Mouse (Mus musculus) thymus, adult 2 months (tissue): ENCODE results near the gene Timm10. TPM values are rescaled to one million over a fixed set of nuclear protein-coding genes. Genes with fewer than 3 reads are reported as not detected.

Source experiments
- DNase-seq: peaks from one replicate; pipeline ENCODE4 v3.0.0; 2021
- H3K27ac ChIP-seq: fragments of 200-500 bp; 2 replicates; pipeline ENCODE4 v1.5.1; 2012; ENCODE audit warnings: low read length, control low read depth; ENCODE audit not compliant: control insufficient read depth, insufficient read depth
- H3K27me3 ChIP-seq: fragments of 200-500 bp; 2 replicates; pipeline ENCODE4 v1.6.1; 2012; ENCODE audit warnings: mild to moderate bottlenecking, low read length, moderate library complexity, mixed read lengths; ENCODE audit not compliant: control insufficient read depth, insufficient read depth
- H3K36me3 ChIP-seq: fragments of 200-500 bp; 2 replicates; pipeline ENCODE4 v1.6.1; 2012; ENCODE audit warnings: mild to moderate bottlenecking, low read length, moderate library complexity; ENCODE audit not compliant: control insufficient read depth, insufficient read depth
- H3K4me1 ChIP-seq: fragments of 200-500 bp; replicated peaks from 2 replicates; pipeline ENCODE4 v1.6.1; 2012; ENCODE audit warnings: low read length; ENCODE audit not compliant: control insufficient read depth, insufficient read depth
- H3K4me3 ChIP-seq: fragments of 200-500 bp; 2 replicates; pipeline ENCODE4 v1.5.1; 2012; ENCODE audit warnings: mild to moderate bottlenecking, low read length, control low read depth, moderate library complexity; ENCODE audit not compliant: control insufficient read depth, insufficient read depth
- CTCF ChIP-seq: fragments of 200-500 bp; IDR thresholded peaks from 2 replicates; pipeline ENCODE4 v1.5.1; 2012; ENCODE audit warnings: mild to moderate bottlenecking, control low read depth, low read length, moderate library complexity, borderline replicate concordance; ENCODE audit not compliant: control insufficient read depth, poor library complexity, insufficient read depth; ENCODE audit errors: extremely low read depth
- POLR2A ChIP-seq: fragments of 200-500 bp; IDR thresholded peaks from 2 replicates; pipeline ENCODE4 v1.6.1; 2012; ENCODE audit warnings: mild to moderate bottlenecking, low read length, control low read depth, moderate library complexity; ENCODE audit not compliant: control insufficient read depth, poor library complexity, insufficient read depth; ENCODE audit errors: extremely low read depth
- WGBS: fragments of 180-500 bp; shearing (Covaris S2); methylation state at CpG from one replicate; pipeline ENCODE4 v1.1.7; 2018; 5-methylcytosine and 5-hydroxymethylcytosine counted together
- polyA plus RNA-seq: library from polyadenylated mRNA; depleted of rRNA; stranded (reverse); fragments of >200 nt; gene quantifications from 2 replicates; pipeline ENCODE4 v1.2.3, GENCODE M21; 2012

Gene Timm10
- polyA plus RNA-seq, 1 experiment: 29.0 TPM

GRCm38 (mm10) chr2:84840016-84840747, 13.4 kb downstream of the Timm10 start:
- WGBS: under 1% methylated on average over 54 of the region's 54 CpGs
- peak overlapping the region; percentile 82 for H3K27ac ChIP-seq
- peaks cover 53% of the 10 kb centered on the region for H3K4me1 ChIP-seq
- no peaks in the 10 kb centered on the region for H3K36me3 ChIP-seq
- H3K4me3 ChIP-seq: peak overlapping the region; percentile 96
- peak; percentile 66 for DNase-seq
- H3K27me3 ChIP-seq: no peaks in the 10 kb centered on the region
- TF ChIP-seq POLR2A (peak; percentile 39; the same call in 1 of the 2 replicates), CTCF (no peak)

- 8% methylated on average over 17 of the region's 17 CpGs for WGBS
- Histone ChIP-seq H3K4me1 (peaks cover 57% of the 10 kb centered on the region), H3K27ac (peak overlapping the region; percentile 82)
These were observed 14.2 kb downstream of the Timm10 start for GRCm38 (mm10) chr2:84840748-84841563.

GRCm38 (mm10) chr2:84841905-84842304, 15.1 kb downstream of the Timm10 start:
- peaks cover 53% of the 10 kb centered on the region for H3K4me1 ChIP-seq
- TF ChIP-seq CTCF (no peak), POLR2A (no peak)
- peak overlapping the region; percentile 18; the same call in 1 of the 2 replicates for H3K4me3 ChIP-seq
- no peaks in the 10 kb centered on the region for H3K36me3 ChIP-seq
- DNase-seq: peak; percentile 44
- H3K27me3 ChIP-seq: no peaks in the 10 kb centered on the region
- H3K27ac ChIP-seq: peak overlapping the region; percentile 61

More at GRCm38 (mm10) chr2:84840748-84841563, 14.2 kb downstream of the Timm10 start:
- Histone ChIP-seq H3K4me3 (peak overlapping the region; percentile 96), H3K36me3 (no peaks in the 10 kb centered on the region), H3K27me3 (no peaks in the 10 kb centered on the region)
- TF ChIP-seq CTCF (no peak), POLR2A (no peak; the same call in 1 of the 2 replicates)
- no peak for DNase-seq

GRCm38 (mm10) chr2:84843654-84844053, 16.9 kb downstream of the Timm10 start:
- peak; percentile 53 for DNase-seq
- H3K36me3 ChIP-seq: peaks cover 4% of the 10 kb centered on the region; the same call in 1 of the 2 replicates
- H3K27me3 ChIP-seq: no peaks in the 10 kb centered on the region
- H3K4me1 ChIP-seq: peaks cover 40% of the 10 kb centered on the region
- H3K4me3 ChIP-seq: peak overlapping the region; percentile 24
- H3K27ac ChIP-seq: peak overlapping the region; percentile 87
- TF ChIP-seq POLR2A: no peak
- TF ChIP-seq CTCF: no peak
- WGBS: 5% methylated on average over 6 of the region's 6 CpGs

- no peak overlapping the region for H3K27ac ChIP-seq
- H3K4me1 ChIP-seq: peaks cover 35% of the 10 kb centered on the region
- 71% methylated on average over 1 of the region's 1 CpGs for WGBS
- DNase-seq: no peak
- H3K27me3 ChIP-seq: no peaks in the 10 kb centered on the region
- H3K36me3 ChIP-seq: peaks cover 13% of the 10 kb centered on the region
- H3K4me3 ChIP-seq: no peak overlapping the region
- TF ChIP-seq CTCF (no peak), POLR2A (no peak)
These were observed 18.4 kb downstream of the Timm10 start for GRCm38 (mm10) chr2:84845226-84845625.

- Histone ChIP-seq H3K27ac (no peak overlapping the region), H3K27me3 (no peaks in the 10 kb centered on the region), H3K4me3 (no peak overlapping the region), H3K4me1 (peaks cover 6% of the 10 kb centered on the region), H3K36me3 (peaks cover 51% of the 10 kb centered on the region)
- WGBS: 86% methylated on average over 7 of the region's 7 CpGs
- TF ChIP-seq CTCF (no peak), POLR2A (no peak)
- DNase-seq: no peak
These were observed 23.8 kb downstream of the Timm10 start for GRCm38 (mm10) chr2:84850407-84851129.
